Mouse (Mus musculus): ENCODE results near the gene Pde6h. TPM values are rescaled to one million over a fixed set of nuclear protein-coding genes. Genes with fewer than 3 reads are reported as not detected.

The Pde6h gene
- total RNA-seq, 2 experiments from 2014 or later = 1.6 to 3.0 TPM

- no peak for TF ChIP-seq CTCF (IDR thresholded peaks at IDR 0.05)
- no peak overlapping the region for H3K27ac ChIP-seq
- intact Hi-C loops (cut with DNase I) = no loop called here
- DNase-seq (ENCODE audit: extremely low spot score in 1 of 2, low spot score in 2 of 2) = no peak
- H3K4me3 ChIP-seq = no peak overlapping the region
Measured at GRCm38 (mm10) chr6:137011187-137011586, 87.6 kb downstream of the Pde6h start.

DNA sequence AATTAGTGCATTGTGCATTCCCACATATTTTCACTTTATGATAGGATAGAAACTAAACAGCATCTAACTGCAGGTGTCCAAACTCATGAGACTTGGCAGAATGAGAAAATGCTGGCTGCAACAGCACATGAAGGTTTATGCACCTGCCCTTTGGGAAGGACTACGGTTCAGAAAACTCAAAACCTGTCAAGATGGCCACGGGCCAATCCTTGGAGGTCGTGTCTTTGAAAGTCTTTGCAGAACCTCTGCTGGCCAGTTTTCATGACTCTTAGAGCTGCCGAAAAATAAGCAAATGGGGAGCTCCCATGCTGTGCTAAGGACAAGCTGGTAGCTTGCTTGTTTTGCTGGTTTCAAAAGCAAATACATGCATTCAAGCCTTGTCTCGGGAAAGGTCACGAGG lies 90.7 kb downstream of the Pde6h start:
- intact Hi-C loops (cut with DNase I) = no loop called here
- no peak overlapping the region for H3K27ac ChIP-seq
- DNase-seq (ENCODE audit: extremely low spot score in 1 of 2, low spot score in 2 of 2) = no peak
- no peak overlapping the region for H3K4me3 ChIP-seq
- TF ChIP-seq CTCF (IDR thresholded peaks at IDR 0.05) = no peak

DNA sequence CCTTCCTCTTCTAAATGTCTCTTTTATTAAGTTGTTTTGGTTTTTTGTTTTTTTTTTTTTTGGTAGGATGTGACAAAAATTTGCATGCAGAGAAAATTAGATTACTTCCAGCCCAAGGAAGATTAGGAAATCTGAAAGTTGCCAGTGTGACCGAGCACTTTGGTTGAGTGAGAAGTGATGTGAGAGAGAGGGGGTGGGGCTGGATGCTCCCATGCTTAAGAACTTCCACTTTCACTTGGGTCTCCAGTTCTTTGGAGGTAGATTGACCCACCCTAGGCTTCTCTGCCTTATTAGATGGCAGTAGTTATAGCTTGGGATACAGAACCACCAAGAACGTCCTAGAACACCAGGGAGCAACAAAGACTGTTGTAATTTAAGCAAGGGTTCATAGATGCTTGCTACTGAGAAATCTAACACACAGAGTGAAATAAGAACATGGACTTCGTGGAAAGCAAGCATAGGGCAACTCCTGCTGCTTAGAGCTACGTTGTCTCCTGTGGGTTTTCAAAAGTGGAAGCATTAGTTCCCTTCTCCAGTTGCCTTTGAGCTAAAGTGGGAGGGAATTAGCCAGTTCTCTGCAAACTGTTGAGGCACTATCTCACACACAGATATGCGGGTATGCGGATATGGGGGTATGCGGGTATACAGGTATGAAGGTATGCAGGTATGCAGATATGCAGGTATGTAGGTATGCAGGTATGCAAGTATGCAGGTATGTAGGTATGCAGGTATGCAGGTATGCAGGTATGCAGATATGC lies 93.8 kb downstream of the Pde6h start:
- TF ChIP-seq CTCF (IDR thresholded peaks at IDR 0.05) = no peak
- intact Hi-C loops (cut with DNase I) = no loop called here
- Histone ChIP-seq H3K27ac (no peak overlapping the region), H3K4me3 (no peak overlapping the region)
- no peak for DNase-seq (ENCODE audit: extremely low spot score in 1 of 2, low spot score in 2 of 2)

Other genes with a start within 250 kb of the Pde6h start
- gene Gucy2c, start 142.1 kb upstream of the Pde6h start, total RNA-seq (2021) = under 1 TPM; 0.38 to 0.40 TPM
- gene Hist4h4, start 119.4 kb upstream of the Pde6h start, total RNA-seq (2021) = 10 to 100 TPM in 1 of 2 experiments, 1 to 10 TPM in 1; 8.2 to 10.4 TPM
- gene H2afj, start 115.6 kb upstream of the Pde6h start, total RNA-seq (2021) = 10 to 100 TPM; 54.7 to 59.1 TPM
- gene BC049715, start 96.2 kb upstream of the Pde6h start, total RNA-seq (2021) = 1 to 10 TPM; 2.4 to 3.9 TPM
- 100 to 1,000 TPM; 114 to 116 TPM for gene Wbp11, start 95.6 kb upstream of the Pde6h start, total RNA-seq (2021)
- gene Smco3, start 88.4 kb upstream of the Pde6h start, total RNA-seq (2021) = 1 to 10 TPM; 4.2 to 4.4 TPM
- not detected for gene Art4, start 66.1 kb upstream of the Pde6h start, total RNA-seq (2021)
- gene Mgp, start 48.0 kb upstream of the Pde6h start, total RNA-seq (2021) = 10 to 100 TPM; 32.9 to 47.1 TPM
- gene Erp27, start 1.7 kb upstream of the Pde6h start, total RNA-seq (2021) = under 1 TPM in 1 of 2 experiments, not detected in 1; 0.35 TPM
- gene Arhgdib, start 18.1 kb downstream of the Pde6h start, total RNA-seq (2021) = 10 to 100 TPM; 10.2 to 13.0 TPM
- 10 to 100 TPM in 1 of 2 experiments, 1 to 10 TPM in 1; 5.9 to 11.9 TPM for gene Rerg, start 246.7 kb downstream of the Pde6h start, total RNA-seq (2021)